Mouse (Mus musculus) MEL (cell line): Measurements from ENCODE around the gene Cenpb. TPM values are rescaled to one million over a fixed set of nuclear protein-coding genes. Genes with fewer than 3 reads are reported as not detected.

ENCODE experiments used
- DNase-seq: peaks from one replicate; pipeline ENCODE4 v3.0.0; 2011; ENCODE audit warnings: low read depth, low spot score
- H3K27ac ChIP-seq: 2 replicates; pipeline ENCODE4 v1.5.1; 2012; ENCODE audit warnings: low read depth, mild to moderate bottlenecking, control low read depth, low read length, moderate library complexity; ENCODE audit not compliant: control insufficient read depth
- H3K27me3 ChIP-seq, 2 experiments: fragments of 150-350 bp in 1 of 2; sonication (generic) in 1 of 2; 2 replicates each; pipeline ENCODE4 v1.6.1; 2012; ENCODE audit warnings: low read length in 2 of 2, mild to moderate bottlenecking in 2 of 2, improper control_type of control experiment in 1 of 2, moderate library complexity in 1 of 2; ENCODE audit not compliant: insufficient read depth in 2 of 2, control insufficient read depth in 1 of 2
- H3K36me3 ChIP-seq, 2 experiments: 2 replicates each; pipeline ENCODE4 v1.6.1; 2012 to 2014; ENCODE audit warnings: low read length in 2 of 2, improper control_type of control experiment in 1 of 2, inconsistent platforms in 1 of 2, mild to moderate bottlenecking in 1 of 2; ENCODE audit not compliant: insufficient read depth in 2 of 2, control insufficient read depth in 1 of 2
- H3K4me1 ChIP-seq, 2 experiments: fragments of 150-350 bp in 1 of 2; sonication (generic) in 1 of 2; 2 replicates each; pipeline ENCODE4 v1.6.1; 2012; ENCODE audit warnings: low read length in 2 of 2, improper control_type of control experiment in 1 of 2, mild to moderate bottlenecking in 1 of 2; ENCODE audit not compliant: insufficient read depth in 2 of 2, control insufficient read depth in 1 of 2
- H3K4me3 ChIP-seq, 2 experiments: fragments of 150-350 bp in 1 of 2; sonication (generic) in 1 of 2; 2 replicates each; pipeline ENCODE4 v1.5.1; 2012; ENCODE audit warnings: low read depth in 2 of 2, low read length in 2 of 2, mild to moderate bottlenecking in 2 of 2, moderate library complexity in 2 of 2, control low read depth in 1 of 2, improper control_type of control experiment in 1 of 2; ENCODE audit not compliant: control insufficient read depth in 1 of 2, insufficient read depth in 1 of 2
- H3K79me2 ChIP-seq: 2 replicates; pipeline ENCODE4 v1.6.1; 2012; ENCODE audit warnings: mild to moderate bottlenecking, low read length, moderate library complexity; ENCODE audit not compliant: control insufficient read depth, poor library complexity, insufficient read depth
- H3K9ac ChIP-seq: 2 replicates; pipeline ENCODE4 v1.6.1; 2012; ENCODE audit warnings: low read depth, mild to moderate bottlenecking, control low read depth, low read length, moderate library complexity; ENCODE audit not compliant: control insufficient read depth, poor library complexity, severe bottlenecking
- H3K9me3 ChIP-seq: fragments of 150-350 bp; sonication (generic); replicated peaks from 2 replicates; pipeline ENCODE4 v1.6.1; 2012; ENCODE audit warnings: mild to moderate bottlenecking, low read length, improper control_type of control experiment, moderate library complexity; ENCODE audit not compliant: insufficient read depth
- BHLHE40 ChIP-seq: IDR thresholded peaks from 2 replicates; pipeline ENCODE4 v1.6.1; 2012; ENCODE audit warnings: low read depth, mild to moderate bottlenecking, inconsistent platforms, low read length, improper control_type of control experiment, borderline replicate concordance
- CHD2 ChIP-seq: IDR thresholded peaks from 2 replicates; pipeline ENCODE4 v1.6.1; 2011; ENCODE audit warnings: low read length, improper control_type of control experiment
- ELF1 ChIP-seq: IDR thresholded peaks from 2 replicates; pipeline ENCODE4 v1.6.1; 2014; ENCODE audit warnings: low read depth, mild to moderate bottlenecking, inconsistent platforms, low read length, improper control_type of control experiment, moderate library complexity
- EP300 ChIP-seq, 2 experiments: IDR thresholded peaks; 2 replicates each; pipeline ENCODE4 v1.6.1; 2011; ENCODE audit warnings: improper control_type of control experiment in 2 of 2, low read length in 2 of 2, low read depth in 1 of 2, mild to moderate bottlenecking in 1 of 2
- HCFC1 ChIP-seq: IDR thresholded peaks from 2 replicates; pipeline ENCODE4 v1.6.1; 2012; ENCODE audit warnings: low read depth, mild to moderate bottlenecking, inconsistent platforms, low read length, improper control_type of control experiment, moderate library complexity
- JUND ChIP-seq: IDR thresholded peaks from 2 replicates; pipeline ENCODE4 v1.6.1; 2011; ENCODE audit warnings: low read depth, mild to moderate bottlenecking, improper control_type of control experiment, low read length
- MAFK ChIP-seq: IDR thresholded peaks from 2 replicates; pipeline ENCODE4 v1.6.1; 2011; ENCODE audit warnings: low read depth, mild to moderate bottlenecking, low read length, improper control_type of control experiment, borderline replicate concordance
- MAX ChIP-seq: IDR thresholded peaks from 2 replicates; pipeline ENCODE4 v1.6.1; 2011; ENCODE audit warnings: low read length, improper control_type of control experiment
- MYC ChIP-seq: IDR thresholded peaks from 2 replicates; pipeline ENCODE4 v1.6.1; 2011; ENCODE audit warnings: low read depth, mild to moderate bottlenecking, low read length, improper control_type of control experiment, moderate library complexity
- POLR2AphosphoS2 ChIP-seq: IDR thresholded peaks from 2 replicates; pipeline ENCODE4 v1.6.1; 2011; ENCODE audit warnings: low read length, improper control_type of control experiment
- POLR2AphosphoS5 ChIP-seq: IDR thresholded peaks from 2 replicates; pipeline ENCODE4 v1.6.1; 2012; ENCODE audit warnings: low read depth, borderline replicate concordance, mild to moderate bottlenecking, inconsistent platforms, low read length, moderate library complexity, mixed read lengths
- RCOR1 ChIP-seq: IDR thresholded peaks from 2 replicates; pipeline ENCODE4 v1.6.1; 2012; ENCODE audit warnings: low read depth, mild to moderate bottlenecking, inconsistent platforms, low read length, improper control_type of control experiment
- TAL1 ChIP-seq: IDR thresholded peaks from 2 replicates; pipeline ENCODE4 v1.6.1; 2012; ENCODE audit warnings: mild to moderate bottlenecking, inconsistent platforms, low read length, moderate library complexity, mixed read lengths
- TCF12 ChIP-seq: IDR thresholded peaks from 2 replicates; pipeline ENCODE4 v1.6.1; 2014; ENCODE audit warnings: low read depth, mild to moderate bottlenecking, inconsistent platforms, low read length, improper control_type of control experiment, moderate library complexity
- UBTF ChIP-seq: IDR thresholded peaks from 2 replicates; pipeline ENCODE4 v1.6.1; 2012; ENCODE audit warnings: low read depth, mild to moderate bottlenecking, inconsistent platforms, low read length, improper control_type of control experiment, moderate library complexity, borderline replicate concordance; ENCODE audit not compliant: insufficient read depth
- USF1 ChIP-seq: IDR thresholded peaks from 2 replicates; pipeline ENCODE4 v1.6.1; 2014; ENCODE audit warnings: low read depth, mild to moderate bottlenecking, inconsistent platforms, low read length, improper control_type of control experiment, moderate library complexity
- ZC3H11A ChIP-seq: IDR thresholded peaks from 2 replicates; pipeline ENCODE4 v1.6.1; 2012; ENCODE audit warnings: low read depth, mild to moderate bottlenecking, inconsistent platforms, low read length, improper control_type of control experiment
- ZKSCAN1 ChIP-seq: IDR thresholded peaks from 2 replicates; pipeline ENCODE4 v1.6.1; 2012; ENCODE audit warnings: low read depth, mild to moderate bottlenecking, inconsistent platforms, low read length, improper control_type of control experiment, moderate library complexity
- ZMIZ1 ChIP-seq: IDR thresholded peaks from 2 replicates; pipeline ENCODE4 v1.6.1; 2012; ENCODE audit warnings: low read depth, mild to moderate bottlenecking, inconsistent platforms, low read length, improper control_type of control experiment, moderate library complexity
- polyA plus RNA-seq, 2 experiments: library from polyadenylated mRNA; stranded (reverse) in 1 of 2; unstranded in 1 of 2; fragments of >175 nt in 1 of 2; fragments of >200 nt in 1 of 2; gene quantifications; 2 replicates each; pipeline versions ENCODE4 v1.2.1 to v1.2.4; 2012; ENCODE audit warnings: low replicate concordance in 2 of 2, low read depth in 1 of 2; ENCODE audit not compliant: insufficient read length in 2 of 2, insufficient read depth in 1 of 2, missing spikeins in 1 of 2
- total RNA-seq: library from RNA; depleted of rRNA; stranded (reverse); fragments of 300-350 nt; gene quantifications from 2 replicates; pipeline ENCODE4 v1.2.3, GENCODE M21; 2012

Cenpb gene
- total and polyA plus RNA-seq, 3 experiments = 24.3 to 34.9 TPM; not detected in 1

- H3K79me2 ChIP-seq = no peaks in the 10 kb centered on the region
- no peak overlapping the region for H3K27ac ChIP-seq
Observed at GRCm38 (mm10) chr2:131166172-131166571, 13.7 kb downstream of the Cenpb start.

GRCm38 (mm10) chr2:131163924-131164323 is 15.9 kb downstream of the Cenpb start:
- Histone ChIP-seq H3K27ac (no peak overlapping the region), H3K9ac (no peak overlapping the region), H3K4me1 (peaks cover 0 to under 1% of the 10 kb centered on the region in 2 experiments; a peak in 1 of 4 replicates), H3K9me3 (no peaks in the 10 kb centered on the region), H3K79me2 (peaks cover 4% of the 10 kb centered on the region), H3K36me3 (no peaks in the 10 kb centered on the region; a peak in 1 of 4 replicates), H3K27me3 (no peaks in the 10 kb centered on the region), H3K4me3 (no peak overlapping the region)
- TF ChIP-seq JUND (no peak), POLR2AphosphoS5 (no peak), ZKSCAN1 (no peak), ELF1 (no peak)
- no peak for DNase-seq

More at GRCm38 (mm10) chr2:131166172-131166571, 13.7 kb downstream of the Cenpb start:
- Histone ChIP-seq H3K4me1 (0 out of 4 replicates have a peak, but pooled peaks cover 0 to 5% of the 10 kb centered on the region in 2 experiments), H3K36me3 (no peaks in the 10 kb centered on the region), H3K9ac (no peak overlapping the region), H3K27me3 (no peaks in the 10 kb centered on the region), H3K4me3 (no peak overlapping the region), H3K9me3 (no peaks in the 10 kb centered on the region)
- DNase-seq = no peak
- TF ChIP-seq TAL1 (no peak), MAFK (no peak), BHLHE40 (no peak), ZC3H11A (no peak), CHD2 (no peak), RCOR1 (no peak), UBTF (no peak), EP300 (IDR thresholded peaks at IDR 0.05; ENCODE audit: low read depth in 1 of 2, low read length in 2 of 2) (no peak), ZMIZ1 (no peak), MAX (no peak), TCF12 (no peak), POLR2AphosphoS2 (no peak), MYC (no peak), USF1 (no peak), HCFC1 (no peak)
